Mouse (Mus musculus) lung, postnatal 0 days (tissue): ENCODE data around the gene Erp29.

Source experiments
- CTCF ChIP-seq: IDR thresholded peaks from 2 replicates; pipeline ENCODE4 v1.5.1; 2016; ENCODE audit warnings: antibody characterized with exemption, mild to moderate bottlenecking
- EP300 ChIP-seq: IDR thresholded peaks from 2 replicates; pipeline ENCODE4 v1.6.1; 2016; ENCODE audit warnings: antibody characterized with exemption, mild to moderate bottlenecking, control low read depth

DNA sequence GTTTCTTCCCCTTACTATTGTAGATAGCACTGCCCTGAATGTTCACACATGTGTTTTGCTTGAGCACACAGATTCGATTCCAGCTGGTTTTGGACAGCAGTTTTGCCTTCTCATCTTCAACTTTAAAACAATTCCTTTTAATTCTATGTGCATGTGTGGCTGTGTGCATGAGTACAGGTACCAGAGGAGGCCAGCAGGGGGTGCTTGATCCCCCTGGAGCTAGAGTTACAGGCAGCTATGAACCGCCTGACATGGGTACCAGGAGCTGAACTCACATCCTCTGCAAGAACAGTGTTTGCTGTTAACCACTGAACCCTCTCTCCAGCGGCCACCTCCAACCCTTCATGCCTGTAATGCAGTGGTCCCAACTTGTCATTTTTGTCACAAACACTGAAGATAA lies 3.9 kb downstream of the Erp29 start:
- peak; percentile 59 for TF ChIP-seq CTCF
- TF ChIP-seq EP300: no peak
